Mouse (Mus musculus): ENCODE measurements around the gene Prkca. TPM values are rescaled to one million over a fixed set of nuclear protein-coding genes. Genes with fewer than 3 reads are reported as not detected.
A peak's percentile ranks its signal among the peaks of the same experiment; 100 is the strongest.

The Prkca gene
- total RNA-seq, 2 experiments from 2014 or later, result 33.5 to 49.2 TPM

DNA sequence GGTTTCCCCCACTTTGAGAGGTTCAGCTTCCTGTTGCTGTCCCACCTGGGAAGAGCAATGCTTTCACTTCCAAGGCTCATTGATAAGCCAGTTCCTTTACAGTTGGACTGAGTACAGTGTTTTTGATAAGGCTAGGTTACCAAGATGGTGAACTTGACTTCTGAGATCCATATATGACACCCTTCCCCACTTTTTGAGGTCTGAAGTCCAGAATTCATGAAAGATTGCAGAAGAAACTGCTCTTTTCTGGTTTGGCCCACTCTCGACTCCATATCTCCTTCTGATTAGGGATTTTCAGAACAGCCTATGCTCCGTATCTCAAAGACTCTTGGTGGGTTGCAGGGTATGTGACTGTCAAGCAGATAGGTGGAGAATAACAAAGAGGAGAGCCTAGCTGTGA is 406.8 kb downstream of the Prkca start:
- no peak for DNase-seq

DNA sequence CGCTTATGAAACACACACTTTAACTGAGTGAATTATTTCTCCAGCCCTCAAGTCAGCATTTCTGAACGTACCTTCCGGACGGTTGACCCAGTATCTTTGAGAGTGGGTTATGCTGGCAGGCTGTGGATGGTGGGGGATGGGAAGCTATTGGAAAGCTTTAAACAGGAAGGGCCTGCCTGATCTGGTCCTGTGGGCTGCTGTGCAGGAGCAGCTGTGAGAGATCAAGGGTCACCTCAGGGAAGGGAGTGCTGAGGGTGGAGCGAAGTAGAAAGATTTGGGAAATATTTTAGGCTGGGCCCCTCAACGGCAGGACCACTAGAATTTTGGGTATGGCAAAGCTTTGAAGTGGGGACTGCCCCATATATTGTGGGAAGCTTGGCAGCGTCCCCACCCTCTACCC is 412.0 kb downstream of the Prkca start:
- no peak for DNase-seq
- intact Hi-C loops (cut with DNase I), result no loop called here

More for the DNA sequence above, 406.8 kb downstream of the Prkca start:
- intact Hi-C loops (cut with DNase I), result no loop called here

- intact Hi-C loops (cut with DNase I), result no loop called here
- no peak for DNase-seq
Measured at GRCm38 (mm10) chr11:107931288-107931687, 412.4 kb downstream of the Prkca start.

- DNase-seq, result no peak
- intact Hi-C loops (cut with DNase I), result no loop called here
Measured at GRCm38 (mm10) chr11:107929712-107930111, 414.0 kb downstream of the Prkca start.

DNA sequence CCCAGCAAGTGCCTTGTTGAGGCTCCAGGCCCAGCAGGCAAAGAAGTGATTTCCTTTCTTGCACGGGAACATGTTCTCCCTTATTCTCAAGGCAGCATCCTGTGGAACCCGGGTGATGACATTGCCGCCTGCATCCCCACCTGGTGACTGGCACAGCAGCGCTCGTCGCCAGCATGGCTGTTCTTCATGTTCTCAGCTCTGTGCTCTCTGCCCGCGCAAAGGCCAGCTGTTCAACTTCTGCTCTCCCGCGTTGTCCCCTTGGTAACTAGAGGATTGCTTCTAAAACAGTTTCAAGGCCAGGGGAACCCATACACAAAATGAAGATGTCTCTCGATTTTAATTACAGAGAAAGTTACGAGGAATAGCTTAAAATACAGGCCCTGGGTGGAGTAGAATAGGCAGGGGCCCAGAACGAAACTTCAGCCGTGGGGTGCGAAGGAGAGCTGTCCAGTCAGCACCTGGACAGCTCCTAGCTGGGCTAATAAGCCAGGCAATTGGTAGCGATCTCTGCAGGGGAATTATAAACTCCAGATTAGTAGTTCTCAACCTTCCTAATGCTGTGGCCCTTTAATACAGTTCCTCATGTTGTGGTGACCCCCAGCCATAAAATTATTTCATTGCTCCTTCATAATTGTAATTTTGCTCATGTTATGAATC is 423.7 kb downstream of the Prkca start:
- peak; percentile 25 to 37 for DNase-seq
- intact Hi-C loops (cut with DNase I), result no loop called here

DNA sequence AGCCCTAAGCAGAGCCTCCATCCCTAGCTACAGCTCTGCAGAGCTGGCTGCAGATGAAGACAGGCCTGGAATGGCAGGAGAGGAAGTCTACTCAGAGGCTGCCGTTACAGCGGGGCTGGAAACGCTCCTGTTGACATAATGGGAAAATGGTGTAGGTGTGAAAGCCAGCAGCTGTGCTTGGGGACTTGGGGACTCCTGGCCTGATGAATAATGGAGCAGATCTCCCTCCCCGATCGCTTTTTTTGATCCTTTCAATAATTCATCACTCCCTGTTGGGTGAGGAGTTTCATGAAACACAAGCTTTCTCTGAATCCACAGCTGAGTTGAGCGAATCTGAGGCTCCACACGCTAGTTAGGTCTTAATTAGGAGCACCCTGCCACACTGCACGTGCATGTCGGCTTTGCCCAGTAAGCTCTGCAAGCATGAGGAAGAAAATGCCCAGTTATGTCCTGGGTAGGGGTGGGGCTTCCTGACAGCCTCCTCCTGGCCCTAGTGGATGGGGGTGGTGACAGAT is 425.9 kb downstream of the Prkca start:
- no peak for DNase-seq
- intact Hi-C loops (cut with DNase I), result no loop called here

DNA sequence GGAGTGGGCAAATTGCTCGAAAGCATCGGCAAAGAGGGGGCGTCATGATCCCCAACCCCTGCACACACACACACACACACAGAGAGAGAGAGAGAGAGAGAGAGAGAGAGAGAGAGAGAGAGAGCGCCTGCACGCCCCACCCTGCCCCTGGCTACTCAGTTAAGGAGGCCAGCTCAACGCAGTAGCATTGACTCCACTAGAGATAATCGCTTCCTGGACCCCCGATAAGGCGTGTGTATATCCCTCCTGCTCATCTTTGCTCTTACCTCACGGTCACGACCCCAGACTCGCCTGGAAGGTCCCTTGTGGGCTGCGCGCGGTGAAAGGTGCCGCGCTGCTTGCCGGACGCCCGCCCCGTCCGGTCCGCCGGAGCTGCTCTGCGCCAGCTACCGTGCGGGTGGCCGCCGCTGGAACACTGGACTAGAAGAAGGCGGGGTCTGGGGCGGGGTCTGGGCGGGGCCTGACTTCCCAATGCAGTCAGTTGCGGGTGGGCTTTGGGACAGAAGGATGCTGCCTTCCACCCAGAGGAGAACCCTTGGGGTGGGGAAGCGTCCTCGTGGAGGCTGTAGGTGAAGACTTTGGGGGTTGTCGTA is 429.0 kb downstream of the Prkca start, which contains the start of gene Cacng5:
Cacng5 (minus strand) TSS at position 422 of the 593 bp plus-strand sequence.
- DNase-seq, result no peak
- intact Hi-C loops (cut with DNase I), result no loop called here

DNA sequence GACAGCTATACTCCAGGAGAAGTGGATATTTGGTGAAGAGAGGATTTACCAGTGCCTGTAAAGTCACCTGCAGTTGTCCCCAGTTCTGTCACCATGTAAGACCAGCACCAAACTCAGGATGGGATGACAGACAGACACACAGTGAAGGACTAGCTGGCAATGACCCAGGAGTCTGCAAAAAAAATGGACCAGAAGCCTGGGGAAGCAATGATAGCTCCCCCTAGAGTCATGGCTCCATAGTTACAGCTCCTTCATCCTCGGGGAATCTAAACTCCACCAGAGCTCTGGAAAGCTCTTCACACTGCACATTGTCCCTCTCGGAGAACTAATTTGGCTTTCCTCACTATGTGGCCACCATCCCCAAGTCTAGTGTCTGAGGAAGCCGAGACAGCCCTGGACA is 430.4 kb downstream of the Prkca start:
- no peak for DNase-seq
- intact Hi-C loops (cut with DNase I), result no loop called here

GRCm38 (mm10) chr11:107905364-107905763 is 438.4 kb downstream of the Prkca start:
- DNase-seq, result no peak
- intact Hi-C loops (cut with DNase I), result loop anchor here (2.0 kb wide), 1 partner anchor 45 kb away; no protein-coding TSS in a partner anchor

GRCm38 (mm10) chr11:107903966-107904605 is 439.6 kb downstream of the Prkca start:
- DNase-seq, result peak; percentile 36 to 45
- intact Hi-C loops (cut with DNase I), result loop anchor here (2.0 kb wide), 1 partner anchor 47 kb away; no protein-coding TSS in a partner anchor

DNA sequence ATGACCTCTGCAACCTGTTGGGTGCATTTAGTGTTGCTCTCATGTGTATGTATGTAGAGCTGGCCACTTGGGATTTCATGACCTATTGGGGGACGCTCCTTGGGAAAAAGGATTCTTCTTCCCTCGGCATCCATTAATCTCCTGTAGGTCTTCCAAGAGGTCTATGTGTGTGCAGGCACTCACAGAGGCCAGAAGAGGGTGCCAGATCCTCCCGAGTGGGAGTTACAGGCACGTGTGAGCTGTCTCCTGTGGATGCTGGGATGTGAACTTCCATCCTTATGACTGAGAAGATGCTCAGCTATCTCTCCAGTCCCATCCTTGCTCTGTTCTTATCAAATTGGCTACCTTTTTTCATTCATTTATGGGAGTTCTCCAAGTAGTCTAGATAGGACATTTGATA is 443.3 kb downstream of the Prkca start:
- intact Hi-C loops (cut with DNase I), result no loop called here
- no peak for DNase-seq

DNA sequence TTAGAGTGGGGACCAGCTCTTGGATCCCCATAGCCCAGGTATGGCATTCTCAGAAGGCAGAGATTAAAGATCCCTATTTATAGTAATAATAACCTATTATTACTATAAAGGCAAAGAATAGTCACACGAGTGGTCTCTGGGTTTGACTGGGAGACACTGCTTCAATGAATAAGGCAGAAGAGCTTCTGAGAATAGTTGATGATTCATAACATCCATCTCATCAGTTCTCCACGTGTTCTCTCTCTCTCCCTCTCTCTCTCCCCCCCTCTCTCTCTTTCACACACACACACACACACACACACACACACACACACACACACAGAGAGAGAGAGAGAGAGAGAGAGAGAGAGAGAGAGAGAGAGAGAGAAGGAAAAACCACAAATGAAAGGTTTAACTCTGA is 445.0 kb downstream of the Prkca start:
- intact Hi-C loops (cut with DNase I), result no loop called here
- no peak for DNase-seq

- intact Hi-C loops (cut with DNase I), result no loop called here
- DNase-seq, result no peak
Measured at GRCm38 (mm10) chr11:107895635-107896034, 448.1 kb downstream of the Prkca start.

DNA sequence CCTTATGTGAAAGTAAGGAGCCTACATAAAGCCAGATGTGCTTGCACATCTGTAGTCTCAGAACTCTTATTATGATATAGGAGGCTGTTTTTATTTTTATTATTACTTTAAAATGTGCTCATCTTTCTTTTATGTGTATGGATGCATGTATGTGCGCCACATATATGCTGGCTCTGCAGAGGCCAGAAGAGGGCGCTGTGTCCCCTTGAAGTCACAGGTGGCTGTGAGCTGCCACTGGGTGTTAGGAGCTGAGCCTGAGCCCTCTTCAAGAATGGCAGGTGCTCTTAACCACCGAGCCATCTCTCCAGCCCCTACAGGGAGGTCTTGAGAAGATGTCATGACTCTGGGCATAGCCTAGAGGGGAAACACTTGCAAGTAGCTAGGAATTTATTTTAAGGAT is 452.4 kb downstream of the Prkca start:
- DNase-seq, result no peak
- intact Hi-C loops (cut with DNase I), result no loop called here

DNA sequence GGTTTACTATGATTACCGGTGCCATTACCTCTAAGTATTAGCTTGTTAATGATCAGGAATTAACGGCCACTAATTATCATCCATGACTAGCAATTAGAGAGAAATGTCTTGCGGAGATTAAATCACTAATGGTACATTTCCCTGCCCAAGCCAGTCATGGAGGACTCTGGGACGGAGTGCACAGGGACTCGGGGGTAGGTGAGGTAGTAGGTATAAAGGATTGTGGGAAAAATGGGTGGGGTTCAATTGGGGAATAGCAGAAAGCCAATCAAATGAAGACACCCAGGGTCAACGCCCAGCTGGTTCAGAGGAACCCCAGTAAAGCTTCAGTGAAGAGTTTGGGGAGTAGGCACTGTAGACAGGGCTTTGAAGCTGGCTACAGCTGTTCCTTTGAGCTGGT is 456.4 kb downstream of the Prkca start:
- DNase-seq, result no peak
- intact Hi-C loops (cut with DNase I), result no loop called here

Small RNAs within 50 kb of the gene (microRNA-seq; reads per million reads assigned to microRNA genes)
- 0 reads per million in 2 experiments for gene Mir7223

Other genes starting within 250 kb of the Prkca start
- gene Apoh, start 574 bp downstream of the Prkca start, total RNA-seq (2021), result not detected
- gene Cep112, start 81.3 kb upstream of the Prkca start, total RNA-seq (2021), result 1 to 10 TPM; 8.7 to 9.0 TPM